Mouse (Mus musculus) gastrocnemius, adult 8-10 months (tissue): ENCODE results near the gene Slc4a5. TPM values are rescaled to one million over a fixed set of nuclear protein-coding genes. Genes with fewer than 3 reads are reported as not detected.

Experiments used
- DNase-seq, 2 experiments: peaks; one replicate each; pipeline ENCODE4 v3.0.0; 2022; ENCODE audit warnings: low spot score in 2 of 2
- total RNA-seq, 4 experiments: library from RNA; stranded (reverse); gene quantifications; 2 replicates each; pipeline ENCODE4 v1.2.4; 2022

Gene Slc4a5
- total RNA-seq, 4 experiments from 2014 or later = not detected

GRCm38 (mm10) chr6:83231486-83231885, 11.9 kb downstream of the Slc4a5 start:
- DNase-seq = no peak

GRCm38 (mm10) chr6:83233306-83233705, 13.7 kb downstream of the Slc4a5 start:
- DNase-seq = no peak

- DNase-seq = no peak
These were observed 14.7 kb downstream of the Slc4a5 start for GRCm38 (mm10) chr6:83234280-83234741.

GRCm38 (mm10) chr6:83237123-83237522, 17.5 kb downstream of the Slc4a5 start:
- DNase-seq = no peak

- DNase-seq = no peak
These were observed 24.9 kb downstream of the Slc4a5 start for GRCm38 (mm10) chr6:83244422-83245061.

GRCm38 (mm10) chr6:83245134-83245533, 25.5 kb downstream of the Slc4a5 start:
- DNase-seq = peak; percentile 8 to 10

- DNase-seq = no peak
These were observed 26.4 kb downstream of the Slc4a5 start for GRCm38 (mm10) chr6:83245997-83246396.

- DNase-seq = no peak
These were observed 27.1 kb downstream of the Slc4a5 start for GRCm38 (mm10) chr6:83246750-83247149.

- DNase-seq = no peak
These were observed 27.5 kb downstream of the Slc4a5 start for GRCm38 (mm10) chr6:83247153-83247552.

GRCm38 (mm10) chr6:83254242-83254641, 34.6 kb downstream of the Slc4a5 start:
- DNase-seq = no peak

- DNase-seq = no peak
These were observed 44.9 kb downstream of the Slc4a5 start for GRCm38 (mm10) chr6:83264516-83264915.

- no peak for DNase-seq
These were observed 45.6 kb downstream of the Slc4a5 start for GRCm38 (mm10) chr6:83265253-83265652.

- DNase-seq = no peak
These were observed 46.0 kb downstream of the Slc4a5 start for GRCm38 (mm10) chr6:83265653-83266052.

GRCm38 (mm10) chr6:83267616-83268015, 48.0 kb downstream of the Slc4a5 start:
- no peak for DNase-seq

GRCm38 (mm10) chr6:83268144-83269010, 48.7 kb downstream of the Slc4a5 start:
- DNase-seq = peak; percentile 80 to 86

GRCm38 (mm10) chr6:83273733-83274132, 54.1 kb downstream of the Slc4a5 start:
- DNase-seq = no peak

GRCm38 (mm10) chr6:83277151-83277550, 57.5 kb downstream of the Slc4a5 start:
- DNase-seq = no peak

- no peak for DNase-seq
These were observed 59.3 kb downstream of the Slc4a5 start for GRCm38 (mm10) chr6:83278881-83279280.

- DNase-seq = no peak
These were observed 60.8 kb downstream of the Slc4a5 start for GRCm38 (mm10) chr6:83280256-83280955.

- no peak for DNase-seq
These were observed 81.0 kb downstream of the Slc4a5 start for GRCm38 (mm10) chr6:83300447-83301229.

GRCm38 (mm10) chr6:83301294-83301693, 81.7 kb downstream of the Slc4a5 start:
- DNase-seq = no peak
